Mouse (Mus musculus) right cerebral cortex, postnatal 36 days (tissue): ENCODE measurements around the gene Mief1.

Experiments used
- DNase-seq, 2 experiments: peaks; one replicate each; pipeline ENCODE4 v3.0.0; 2022; ENCODE audit warnings: low spot score in 2 of 2, mixed read lengths in 1 of 2

The Mief1 gene

GRCm38 (mm10) chr15:80263610-80264575, 30.1 kb downstream of the Mief1 start, which contains the start of gene Rps19bp1:
Gene Rps19bp1 (minus strand): TSS chr15:80264315.
- peak; percentile 82 to 85 for DNase-seq

- peak; percentile 76 to 77 for DNase-seq
These were observed 32.5 kb downstream of the Mief1 start for GRCm38 (mm10) chr15:80266281-80266680.

- DNase-seq, result no peak
These were observed 38.1 kb downstream of the Mief1 start for GRCm38 (mm10) chr15:80271858-80272396.

- no peak for DNase-seq
These were observed 43.3 kb downstream of the Mief1 start for GRCm38 (mm10) chr15:80277107-80277506.

GRCm38 (mm10) chr15:80277625-80278024, 43.8 kb downstream of the Mief1 start:
- DNase-seq, result no peak

GRCm38 (mm10) chr15:80278121-80278759, 44.4 kb downstream of the Mief1 start:
- peak; percentile 77 to 89 for DNase-seq

- no peak for DNase-seq
These were observed 45.2 kb downstream of the Mief1 start for GRCm38 (mm10) chr15:80279053-80279452.

- DNase-seq, result no peak
These were observed 46.8 kb downstream of the Mief1 start for GRCm38 (mm10) chr15:80280646-80281045.

- peak; percentile 57 to 58 for DNase-seq
These were observed 53.1 kb downstream of the Mief1 start, which contains the start of gene Cacna1i for GRCm38 (mm10) chr15:80286851-80287415. Gene Cacna1i (plus strand): TSS chr15:80287238.

- no peak for DNase-seq
These were observed 54.2 kb downstream of the Mief1 start for GRCm38 (mm10) chr15:80288036-80288435.

GRCm38 (mm10) chr15:80289436-80289835, 55.6 kb downstream of the Mief1 start:
- DNase-seq, result peak; percentile 64 to 72

- no peak for DNase-seq
These were observed 63.3 kb downstream of the Mief1 start for GRCm38 (mm10) chr15:80297146-80297545.
